Mouse (Mus musculus): ENCODE data around the gene Fhit. TPM values are rescaled to one million over a fixed set of nuclear protein-coding genes. Genes with fewer than 3 reads are reported as not detected.
A peak's percentile ranks its signal among the peaks of the same experiment; 100 is the strongest.

The Fhit gene
- total and polyA plus RNA-seq, 2 experiments from 2014 or later: 9.9 to 11.8 TPM

- DNase-seq (ENCODE audit: low spot score) (no peak), ATAC-seq (ENCODE audit: low FRiP score) (no peak)
Observed at GRCm38 (mm10) chr14:10480681-10481080, 681.2 kb downstream of the Fhit start.

DNA sequence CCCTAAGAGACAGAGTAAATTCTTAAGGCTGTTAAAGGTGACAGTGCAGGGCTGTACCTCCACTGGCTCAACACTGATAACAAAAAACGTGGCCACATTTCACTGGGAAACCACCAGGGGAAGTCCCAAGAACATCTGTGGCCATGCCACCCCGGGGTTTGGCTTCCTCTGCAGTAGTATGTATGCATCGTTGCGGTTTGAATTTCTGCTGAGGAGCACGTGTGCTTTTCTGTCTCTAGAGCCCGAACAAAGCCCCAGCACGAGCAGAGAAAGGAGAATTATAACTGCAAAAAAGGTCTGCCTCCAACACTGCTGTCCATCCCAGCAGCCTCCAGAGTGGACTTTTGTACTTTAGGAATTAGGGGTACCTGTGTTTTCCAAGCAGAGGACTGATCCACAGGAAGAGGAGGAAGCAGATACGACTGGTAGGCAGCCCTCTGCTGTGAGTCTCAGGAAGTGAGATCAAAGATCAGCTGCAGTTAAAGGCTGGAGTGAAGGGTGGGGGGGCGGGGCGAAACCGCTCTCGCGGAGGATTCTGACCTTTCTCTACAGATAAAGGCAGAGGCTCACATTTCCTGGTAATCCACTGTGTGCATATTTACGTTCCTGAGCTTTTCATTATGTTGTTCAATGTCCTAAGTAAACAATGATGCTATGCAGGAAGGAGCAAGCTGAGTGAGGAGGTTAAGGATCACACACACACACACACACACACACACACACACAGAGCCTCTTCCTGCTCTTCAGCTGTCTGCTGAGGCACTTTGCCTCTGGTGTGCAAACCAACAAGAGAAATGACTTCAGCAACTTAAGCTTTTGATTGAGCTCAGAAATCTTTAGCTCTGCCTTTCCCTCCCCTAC is 708.6 kb downstream of the Fhit start:
- Histone ChIP-seq H3K9ac (replicated peaks; ENCODE audit: low read length, poor library complexity, severe bottlenecking) (no peak overlapping the region), H3K27me3 (ENCODE audit: insufficient read depth, low read length) (no peaks in the 10 kb centered on the region), H3K4me1 (ENCODE audit: insufficient read depth, low read length) (no peaks in the 10 kb centered on the region), H3K9me3 (ENCODE audit: low read length) (no peaks in the 10 kb centered on the region), H3K4me3 (ENCODE audit: low read depth, low read length) (peak overlapping the region; percentile 18), H3K36me3 (ENCODE audit: insufficient read depth, low read length) (no peaks in the 10 kb centered on the region), H3K4me2 (ENCODE audit: low read depth, low read length, poor library complexity, severe bottlenecking) (peak overlapping the region; percentile 42), H3K27ac (ENCODE audit: low read depth, low read length) (peak overlapping the region; percentile 55; the same call in 1 of the 2 replicates)
- 8% methylated on average over 14 of the region's 14 CpGs for WGBS
- DNase-seq (ENCODE audit: low spot score) (peak; percentile 47), ATAC-seq (ENCODE audit: low FRiP score) (peak; percentile 72)
- TF ChIP-seq CTCF (IDR thresholded peaks at IDR 0.05): no peak; the same call in 1 of the 2 replicates

More at GRCm38 (mm10) chr14:10480681-10481080, 681.2 kb downstream of the Fhit start:
- Histone ChIP-seq H3K9me3 (ENCODE audit: low read length) (no peaks in the 10 kb centered on the region), H3K4me3 (ENCODE audit: low read depth, low read length) (no peak overlapping the region), H3K27ac (ENCODE audit: low read depth, low read length) (no peak overlapping the region), H3K4me2 (ENCODE audit: low read depth, low read length, poor library complexity, severe bottlenecking) (no peak overlapping the region), H3K9ac (replicated peaks; ENCODE audit: low read length, poor library complexity, severe bottlenecking) (no peak overlapping the region), H3K4me1 (ENCODE audit: insufficient read depth, low read length) (no peaks in the 10 kb centered on the region), H3K27me3 (ENCODE audit: insufficient read depth, low read length) (no peaks in the 10 kb centered on the region), H3K36me3 (ENCODE audit: insufficient read depth, low read length) (no peaks in the 10 kb centered on the region)
- no peak for TF ChIP-seq CTCF (IDR thresholded peaks at IDR 0.05)
- 75% methylated on average over 1 of the region's 1 CpGs for WGBS

DNA sequence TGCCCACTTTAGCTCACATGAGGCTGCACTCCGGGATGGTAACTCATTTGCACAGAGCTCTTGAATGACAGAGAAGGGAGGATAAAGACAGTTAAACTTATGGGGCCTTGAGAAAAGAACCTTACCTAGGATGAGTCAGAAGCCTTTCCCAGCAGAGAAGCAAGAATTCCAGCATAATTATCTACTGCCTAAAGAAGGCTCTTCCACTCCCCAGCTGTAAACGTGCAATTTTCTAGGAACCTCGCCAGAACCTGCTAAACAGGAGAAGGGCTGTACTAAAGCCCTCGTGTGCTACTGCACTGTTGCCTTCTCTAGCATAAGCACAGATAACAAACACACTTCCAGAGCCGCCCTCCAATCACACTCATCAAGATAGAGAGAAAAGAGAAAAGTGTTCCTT is 709.6 kb downstream of the Fhit start:
- H3K4me1 ChIP-seq (ENCODE audit: insufficient read depth, low read length): no peaks in the 10 kb centered on the region
- no peak overlapping the region for H3K27ac ChIP-seq (ENCODE audit: low read depth, low read length)
- ATAC-seq (ENCODE audit: low FRiP score) (no peak), DNase-seq (ENCODE audit: low spot score) (no peak)
- no peaks in the 10 kb centered on the region for H3K27me3 ChIP-seq (ENCODE audit: insufficient read depth, low read length)
- WGBS: 76% methylated on average over 5 of the region's 5 CpGs
- no peaks in the 10 kb centered on the region for H3K9me3 ChIP-seq (ENCODE audit: low read length)
- H3K4me2 ChIP-seq (ENCODE audit: low read depth, low read length, poor library complexity, severe bottlenecking): no peak overlapping the region
- no peak overlapping the region for H3K9ac ChIP-seq (replicated peaks; ENCODE audit: low read length, poor library complexity, severe bottlenecking)
- no peaks in the 10 kb centered on the region for H3K36me3 ChIP-seq (ENCODE audit: insufficient read depth, low read length)
- H3K4me3 ChIP-seq (ENCODE audit: low read depth, low read length): no peak overlapping the region
- TF ChIP-seq CTCF (IDR thresholded peaks at IDR 0.05): no peak

- Histone ChIP-seq H3K4me1 (ENCODE audit: insufficient read depth, low read length) (no peaks in the 10 kb centered on the region), H3K36me3 (ENCODE audit: insufficient read depth, low read length) (no peaks in the 10 kb centered on the region), H3K4me3 (ENCODE audit: low read depth, low read length) (no peak overlapping the region), H3K27ac (ENCODE audit: low read depth, low read length) (no peak overlapping the region), H3K4me2 (ENCODE audit: low read depth, low read length, poor library complexity, severe bottlenecking) (no peak overlapping the region), H3K9ac (replicated peaks; ENCODE audit: low read length, poor library complexity, severe bottlenecking) (no peak overlapping the region), H3K9me3 (ENCODE audit: low read length) (no peaks in the 10 kb centered on the region), H3K27me3 (ENCODE audit: insufficient read depth, low read length) (no peaks in the 10 kb centered on the region)
- DNase-seq (ENCODE audit: low spot score) (no peak), ATAC-seq (ENCODE audit: low FRiP score) (no peak)
- TF ChIP-seq CTCF (IDR thresholded peaks at IDR 0.05): no peak
Observed at GRCm38 (mm10) chr14:10445360-10445759, 716.5 kb downstream of the Fhit start.

GRCm38 (mm10) chr14:10439007-10439749 is 722.7 kb downstream of the Fhit start:
- H3K27me3 ChIP-seq (ENCODE audit: insufficient read depth, low read length): no peaks in the 10 kb centered on the region
- H3K4me1 ChIP-seq (ENCODE audit: insufficient read depth, low read length): no peaks in the 10 kb centered on the region
- ATAC-seq (ENCODE audit: low FRiP score): no peak
- WGBS: 84% methylated on average over 1 of the region's 1 CpGs
- H3K27ac ChIP-seq (ENCODE audit: low read depth, low read length): no peak overlapping the region
- no peak overlapping the region for H3K4me3 ChIP-seq (ENCODE audit: low read depth, low read length)
- no peaks in the 10 kb centered on the region for H3K36me3 ChIP-seq (ENCODE audit: insufficient read depth, low read length)
- no peak overlapping the region for H3K4me2 ChIP-seq (ENCODE audit: low read depth, low read length, poor library complexity, severe bottlenecking)
- TF ChIP-seq CTCF (IDR thresholded peaks at IDR 0.05): no peak
- no peak for DNase-seq (ENCODE audit: low spot score)
- H3K9ac ChIP-seq (replicated peaks; ENCODE audit: low read length, poor library complexity, severe bottlenecking): no peak overlapping the region
- H3K9me3 ChIP-seq (ENCODE audit: low read length): no peaks in the 10 kb centered on the region

DNA sequence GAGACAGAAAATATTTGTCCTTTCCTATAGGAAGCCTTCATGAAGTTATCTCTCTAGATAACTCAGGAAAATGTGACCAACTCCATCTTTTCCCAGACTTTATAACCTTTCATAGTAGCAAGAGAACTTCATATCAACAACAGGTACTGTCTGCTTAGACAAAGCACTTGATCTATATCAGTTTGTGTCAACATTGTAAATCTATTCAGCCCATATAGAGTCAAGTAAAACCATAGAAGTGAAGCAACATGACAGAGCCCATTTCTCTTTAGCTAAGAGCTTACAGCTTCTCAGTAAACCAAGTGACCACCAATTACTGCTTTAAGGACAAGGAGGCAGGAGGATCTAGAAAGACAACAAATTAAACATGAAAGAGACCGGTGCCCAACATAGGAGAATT is 725.6 kb downstream of the Fhit start:
- WGBS: 100% methylated on average over 1 of the region's 1 CpGs

More for the DNA sequence above, 725.6 kb downstream of the Fhit start:
- DNase-seq (ENCODE audit: low spot score) (no peak), ATAC-seq (ENCODE audit: low FRiP score) (no peak)
- Histone ChIP-seq H3K9me3 (ENCODE audit: low read length) (no peaks in the 10 kb centered on the region), H3K4me2 (ENCODE audit: low read depth, low read length, poor library complexity, severe bottlenecking) (no peak overlapping the region), H3K9ac (replicated peaks; ENCODE audit: low read length, poor library complexity, severe bottlenecking) (no peak overlapping the region), H3K4me3 (ENCODE audit: low read depth, low read length) (no peak overlapping the region), H3K4me1 (ENCODE audit: insufficient read depth, low read length) (no peaks in the 10 kb centered on the region), H3K27ac (ENCODE audit: low read depth, low read length) (no peak overlapping the region), H3K27me3 (ENCODE audit: insufficient read depth, low read length) (no peaks in the 10 kb centered on the region), H3K36me3 (ENCODE audit: insufficient read depth, low read length) (no peaks in the 10 kb centered on the region)
- TF ChIP-seq CTCF (IDR thresholded peaks at IDR 0.05): no peak

All from midbrain, postnatal 0 days (tissue).